Mouse (Mus musculus) spleen, adult 2 months (tissue): Measurements from ENCODE around the gene Ssu2.

ENCODE experiments used
- CTCF ChIP-seq: fragments of 200-500 bp; IDR thresholded peaks from 2 replicates; pipeline ENCODE4 v1.5.1; 2011; ENCODE audit warnings: mild to moderate bottlenecking, inconsistent platforms; ENCODE audit not compliant: insufficient read depth, insufficient read length, insufficient replicate concordance; ENCODE audit errors: extremely low read depth
- POLR2A ChIP-seq: fragments of 200-500 bp; IDR thresholded peaks from 2 replicates; pipeline ENCODE4 v1.6.1; 2011; ENCODE audit warnings: low read depth, low read length, inconsistent platforms

- TF ChIP-seq CTCF: no peak
- no peak for TF ChIP-seq POLR2A
These were observed 56.6 kb downstream of the Ssu2 start for GRCm38 (mm10) chr6:112331223-112331598.
